Mouse (Mus musculus) forebrain, embryonic 16.5 days (tissue): ENCODE measurements around the gene Zfp704. TPM values are rescaled to one million over a fixed set of nuclear protein-coding genes. Genes with fewer than 3 reads are reported as not detected.

ENCODE experiments used
- ATAC-seq: fragments of 200-750 bp; cut with Nextera tagmentation; 2 replicates; pipeline ENCODE4 v1.8.0; 2017; ENCODE audit warnings: mild to moderate bottlenecking, moderate library complexity
- H3K27ac ChIP-seq: fragments of 300-500 bp; sonication (generic); 2 replicates; pipeline ENCODE4 v1.5.1; 2014; ENCODE audit warnings: low read length, control low read depth
- H3K27me3 ChIP-seq: fragments of 300-500 bp; sonication (generic); replicated peaks from 2 replicates; pipeline ENCODE4 v1.6.1; 2014; ENCODE audit warnings: low read length; ENCODE audit not compliant: control insufficient read depth, insufficient read depth
- H3K36me3 ChIP-seq: fragments of 300-500 bp; sonication (generic); 2 replicates; pipeline ENCODE4 v1.6.1; 2014; ENCODE audit not compliant: control insufficient read depth, insufficient read depth
- H3K4me1 ChIP-seq: fragments of 300-500 bp; sonication (generic); replicated peaks from 2 replicates; pipeline ENCODE4 v1.6.1; 2014; ENCODE audit warnings: low read length; ENCODE audit not compliant: control insufficient read depth, insufficient read depth
- H3K4me2 ChIP-seq: fragments of 300-500 bp; sonication (generic); 2 replicates; pipeline ENCODE4 v1.6.1; 2014; ENCODE audit warnings: mild to moderate bottlenecking, low read length, control low read depth
- H3K4me3 ChIP-seq: fragments of 300-500 bp; sonication (generic); replicated peaks from 2 replicates; pipeline ENCODE4 v1.5.1; 2014; ENCODE audit warnings: mild to moderate bottlenecking, low read length, control low read depth
- H3K9ac ChIP-seq: fragments of 300-500 bp; sonication (generic); replicated peaks from 2 replicates; pipeline ENCODE4 v1.6.1; 2014; ENCODE audit warnings: low read depth, low read length, control low read depth
- H3K9me3 ChIP-seq: fragments of 300-500 bp; sonication (generic); 2 replicates; pipeline ENCODE4 v1.6.1; 2016; ENCODE audit warnings: low read length; ENCODE audit not compliant: control insufficient read depth
- WGBS: fragments of 180-500 bp; shearing (Covaris S2); extraction: QIAGEN DNeasy Blood & Tissue Kit; methylation state at CpG from one replicate; pipeline ENCODE4 v1.1.7; 2014; 5-methylcytosine and 5-hydroxymethylcytosine counted together
- polyA plus RNA-seq: library from polyadenylated mRNA; unstranded; fragments of >200 nt; fragmentation: Nextera tagmentation; extraction: Ambion mirVana; gene quantifications from 2 replicates; pipeline ENCODE4 v1.2.1, GENCODE M21; 2015

The Zfp704 gene
- polyA plus RNA-seq, 1 experiment from 2014 or later: 19.7 TPM

DNA sequence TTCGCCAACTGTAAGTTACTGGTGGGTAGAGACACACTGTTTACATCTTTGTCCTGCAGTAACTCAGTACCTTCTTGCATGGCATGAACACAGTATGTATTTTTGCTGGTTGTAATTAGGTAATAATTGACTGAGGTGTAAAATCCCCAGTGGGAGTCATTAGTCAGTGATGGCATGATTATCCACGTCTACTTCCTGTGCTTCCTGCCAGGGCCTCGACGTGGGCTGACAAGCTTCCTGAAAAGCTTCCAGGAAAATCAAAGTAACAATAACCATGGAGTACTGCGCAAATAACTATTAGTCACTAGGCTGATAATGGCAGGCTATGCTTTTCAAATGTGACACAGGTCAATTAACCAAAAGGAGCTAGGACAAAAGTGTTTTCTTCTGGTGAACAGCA lies 112.6 kb downstream of the Zfp704 start:
- Histone ChIP-seq H3K27me3 (no peaks in the 10 kb centered on the region), H3K4me2 (no peak overlapping the region), H3K4me3 (no peak overlapping the region), H3K9ac (no peak overlapping the region), H3K9me3 (no peaks in the 10 kb centered on the region), H3K27ac (no peak overlapping the region), H3K4me1 (peaks cover 36% of the 10 kb centered on the region), H3K36me3 (no peaks in the 10 kb centered on the region)
- 24% methylated on average over 5 of the region's 5 CpGs for WGBS
- no peak for ATAC-seq

DNA sequence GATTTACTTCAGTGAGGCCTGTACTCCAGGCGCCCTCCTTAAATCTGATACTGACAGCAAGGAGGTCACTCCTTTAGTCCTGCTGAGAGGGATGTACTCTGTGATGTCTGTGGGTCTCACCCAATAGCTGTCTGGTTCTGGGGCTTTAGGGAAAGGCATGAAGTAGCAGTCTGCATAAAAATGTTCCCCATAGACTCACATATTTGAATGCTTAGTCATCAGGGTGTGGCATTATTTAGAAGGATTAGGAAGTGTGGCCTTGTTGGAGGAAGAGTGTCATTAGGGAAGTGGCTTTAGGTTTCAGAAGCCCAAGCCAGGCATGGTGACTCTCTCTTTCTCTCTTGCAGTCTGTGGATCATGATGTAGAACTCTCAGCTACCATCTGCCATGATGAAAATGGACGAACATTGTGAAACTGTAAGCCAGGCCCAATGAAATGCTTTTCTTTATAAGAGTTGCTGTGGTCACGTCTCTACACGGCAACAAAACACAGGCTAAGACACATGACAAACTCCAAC lies 118.1 kb downstream of the Zfp704 start:
- H3K4me3 ChIP-seq: no peak overlapping the region
- no peaks in the 10 kb centered on the region for H3K9me3 ChIP-seq
- no peaks in the 10 kb centered on the region; the same call in 1 of the 2 replicates for H3K4me1 ChIP-seq
- WGBS: 51% methylated on average over 4 of the region's 4 CpGs
- no peak overlapping the region for H3K9ac ChIP-seq
- no peaks in the 10 kb centered on the region for H3K36me3 ChIP-seq
- no peaks in the 10 kb centered on the region for H3K27me3 ChIP-seq
- no peak overlapping the region for H3K4me2 ChIP-seq
- H3K27ac ChIP-seq: no peak overlapping the region
- ATAC-seq: no peak

DNA sequence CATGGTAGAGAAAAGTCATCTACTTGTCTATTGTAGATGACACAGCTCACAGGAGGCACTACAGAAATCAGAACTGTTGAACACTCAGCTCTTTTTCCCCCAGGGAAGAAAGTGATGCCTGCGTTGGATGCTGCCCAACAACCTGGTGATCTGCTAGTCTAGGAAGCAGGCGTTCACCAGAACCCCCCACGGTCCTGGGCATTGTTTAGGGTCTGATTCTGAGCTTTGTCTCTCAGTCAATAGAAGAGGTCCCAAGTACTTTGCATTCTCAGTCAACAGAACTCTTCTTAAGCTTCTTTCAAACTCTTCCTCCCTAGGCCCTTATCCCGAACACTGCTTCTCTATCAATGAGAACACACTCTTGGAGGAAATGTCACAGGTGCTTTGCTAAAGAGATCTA lies 122.2 kb downstream of the Zfp704 start:
- 56% methylated on average over 4 of the region's 4 CpGs for whole genome bisulfite sequencing

DNA sequence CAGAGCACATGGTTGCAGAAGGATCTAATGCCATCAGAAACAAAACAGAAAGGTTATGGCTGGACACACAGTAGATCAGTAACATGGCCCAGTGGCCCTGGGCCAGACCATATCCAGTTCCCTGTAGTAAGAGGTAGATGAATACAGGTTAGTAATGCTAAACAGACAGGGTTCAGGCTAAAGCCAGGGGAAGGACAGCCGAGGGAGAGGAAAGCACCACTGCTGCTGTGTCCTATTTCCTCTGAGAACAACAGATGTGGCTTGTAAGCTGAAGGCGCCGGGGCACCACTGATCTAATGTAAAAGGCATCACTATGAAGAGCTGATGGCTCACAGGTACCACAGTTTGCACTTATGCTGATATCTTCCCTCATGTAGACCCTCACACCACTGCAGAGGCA lies 124.4 kb downstream of the Zfp704 start:
- Histone ChIP-seq H3K9ac (no peak overlapping the region), H3K4me1 (no peaks in the 10 kb centered on the region), H3K27me3 (no peaks in the 10 kb centered on the region), H3K36me3 (no peaks in the 10 kb centered on the region), H3K27ac (no peak overlapping the region), H3K4me3 (no peak overlapping the region), H3K9me3 (no peaks in the 10 kb centered on the region), H3K4me2 (no peak overlapping the region)
- ATAC-seq: no peak
- WGBS: 94% methylated on average over 3 of the region's 3 CpGs

More for the DNA sequence above, 122.2 kb downstream of the Zfp704 start:
- Histone ChIP-seq H3K9ac (no peak overlapping the region), H3K9me3 (no peaks in the 10 kb centered on the region), H3K27me3 (no peaks in the 10 kb centered on the region), H3K4me3 (no peak overlapping the region), H3K27ac (no peak overlapping the region), H3K4me1 (no peaks in the 10 kb centered on the region), H3K36me3 (no peaks in the 10 kb centered on the region), H3K4me2 (no peak overlapping the region)
- no peak for ATAC-seq

DNA sequence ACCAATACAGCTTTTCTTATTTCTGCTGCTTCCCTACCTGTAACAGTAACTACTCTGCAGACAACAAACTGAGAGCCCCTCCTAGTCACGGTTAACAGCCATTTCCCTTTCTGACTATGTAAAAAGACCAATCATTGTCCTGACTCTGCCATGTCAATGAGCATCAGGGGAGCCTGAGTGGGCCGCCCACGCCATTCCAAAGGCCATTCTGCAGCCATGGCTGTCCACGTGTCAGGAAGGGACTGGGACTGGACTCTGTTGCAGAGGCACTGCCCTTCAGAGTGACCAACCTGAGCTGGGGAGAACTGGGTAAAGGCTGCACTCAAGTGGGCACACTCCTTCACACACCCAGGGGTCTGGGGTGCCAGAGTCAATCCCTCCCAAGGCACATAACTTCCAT lies 127.9 kb downstream of the Zfp704 start:
- Histone ChIP-seq H3K4me3 (no peak overlapping the region), H3K9ac (no peak overlapping the region), H3K27ac (no peak overlapping the region), H3K36me3 (no peaks in the 10 kb centered on the region), H3K27me3 (no peaks in the 10 kb centered on the region), H3K4me1 (no peaks in the 10 kb centered on the region), H3K4me2 (no peak overlapping the region), H3K9me3 (no peaks in the 10 kb centered on the region)
- ATAC-seq: no peak
- 82% methylated on average over 4 of the region's 4 CpGs for whole genome bisulfite sequencing

DNA sequence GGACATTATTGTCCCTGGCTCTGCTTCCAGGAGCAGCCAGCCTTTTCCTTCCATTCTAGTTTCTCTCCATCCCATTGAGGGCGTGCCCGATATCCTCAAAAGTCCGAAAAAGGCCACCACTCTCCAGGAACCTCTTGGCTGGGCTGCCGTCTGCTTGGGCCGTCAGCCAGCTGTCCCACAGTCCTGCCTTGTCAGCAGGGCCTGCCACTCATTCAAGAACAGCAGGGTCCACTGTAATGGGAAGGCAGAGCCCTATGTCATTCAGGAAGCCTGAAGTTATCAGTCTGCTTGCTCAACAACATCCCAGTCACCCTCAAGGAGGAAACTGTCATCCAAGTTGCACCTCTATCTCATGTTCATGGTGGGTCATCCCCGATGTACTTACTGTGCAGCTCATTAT lies 128.5 kb downstream of the Zfp704 start:
- Histone ChIP-seq H3K9me3 (no peaks in the 10 kb centered on the region), H3K4me2 (no peak overlapping the region), H3K4me1 (no peaks in the 10 kb centered on the region), H3K9ac (no peak overlapping the region), H3K4me3 (no peak overlapping the region), H3K27me3 (no peaks in the 10 kb centered on the region), H3K36me3 (no peaks in the 10 kb centered on the region), H3K27ac (no peak overlapping the region)
- ATAC-seq: no peak
- WGBS: 61% methylated on average over 6 of the region's 6 CpGs

DNA sequence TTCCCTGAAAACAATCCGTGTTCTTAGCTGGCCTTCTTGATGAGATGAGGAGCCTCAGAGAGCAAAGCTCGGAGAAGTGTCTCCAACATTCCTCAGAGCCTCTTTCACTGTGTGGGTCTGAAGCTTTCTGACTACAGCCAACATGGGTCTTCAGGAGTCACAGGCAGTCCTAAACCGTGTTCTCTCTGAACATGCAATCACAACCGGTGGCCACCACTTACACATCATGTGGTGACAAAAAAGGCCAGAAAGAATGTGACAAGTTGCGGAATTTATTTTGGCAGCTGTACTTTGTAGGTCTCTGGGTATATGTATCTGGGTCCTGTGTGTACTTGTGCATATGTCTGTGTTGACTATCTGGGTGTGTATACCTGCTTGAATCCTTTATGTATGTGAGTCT lies 128.9 kb downstream of the Zfp704 start:
- Histone ChIP-seq H3K36me3 (no peaks in the 10 kb centered on the region), H3K4me1 (no peaks in the 10 kb centered on the region), H3K9ac (no peak overlapping the region), H3K27ac (no peak overlapping the region), H3K4me2 (no peak overlapping the region), H3K9me3 (no peaks in the 10 kb centered on the region), H3K4me3 (no peak overlapping the region), H3K27me3 (no peaks in the 10 kb centered on the region)
- no peak for ATAC-seq
- WGBS: 94% methylated on average over 5 of the region's 5 CpGs

DNA sequence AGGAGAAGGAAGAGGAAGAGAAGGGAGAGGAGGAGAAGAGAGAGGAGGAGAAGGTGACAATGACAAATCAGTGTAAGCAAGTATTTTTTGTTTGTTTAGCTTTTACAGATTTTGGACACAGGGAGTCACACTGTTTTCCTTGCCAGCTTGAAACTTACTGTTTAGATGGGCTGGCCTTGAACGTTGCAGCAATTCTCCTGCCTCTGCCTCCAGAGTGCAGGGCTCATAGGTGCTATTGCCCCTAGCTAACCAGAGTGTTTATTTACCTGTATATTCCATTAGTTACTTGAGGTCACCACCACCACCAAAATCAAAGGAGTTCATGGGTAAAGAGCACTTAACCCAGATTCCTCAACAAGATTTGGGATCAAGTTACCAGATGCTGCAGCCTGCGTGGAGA lies 132.5 kb downstream of the Zfp704 start:
- H3K27me3 ChIP-seq: no peaks in the 10 kb centered on the region
- ATAC-seq: no peak
- H3K4me2 ChIP-seq: no peak overlapping the region
- no peak overlapping the region for H3K9ac ChIP-seq
- no peak overlapping the region for H3K4me3 ChIP-seq
- no peaks in the 10 kb centered on the region for H3K36me3 ChIP-seq
- no peaks in the 10 kb centered on the region for H3K9me3 ChIP-seq
- 58% methylated on average over 2 of the region's 2 CpGs for WGBS
- H3K4me1 ChIP-seq: no peaks in the 10 kb centered on the region
- H3K27ac ChIP-seq: no peak overlapping the region

DNA sequence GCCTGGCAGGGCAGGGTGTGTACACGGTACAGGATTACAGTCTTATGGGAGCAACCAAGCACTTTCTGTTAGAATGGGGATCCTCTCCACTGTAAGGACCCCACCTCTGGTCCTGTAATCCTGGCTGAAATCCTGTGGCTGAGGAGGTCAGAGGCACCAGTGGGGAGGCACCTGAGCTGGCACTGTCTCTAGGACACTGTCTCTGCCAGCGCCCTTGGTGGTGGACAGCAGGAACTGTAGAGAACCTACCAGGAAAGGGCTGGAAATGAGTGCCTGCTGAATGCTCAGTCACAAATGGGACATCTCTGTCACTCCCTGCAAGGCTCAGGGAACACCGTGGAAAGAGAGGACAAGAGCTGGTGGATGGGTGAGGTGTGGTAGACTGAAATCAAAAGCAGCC lies 133.5 kb downstream of the Zfp704 start:
- 92% methylated on average over 3 of the region's 3 CpGs for WGBS
- ATAC-seq: no peak
- Histone ChIP-seq H3K9ac (no peak overlapping the region), H3K4me2 (no peak overlapping the region), H3K4me1 (no peaks in the 10 kb centered on the region), H3K4me3 (no peak overlapping the region), H3K36me3 (no peaks in the 10 kb centered on the region), H3K27me3 (no peaks in the 10 kb centered on the region), H3K27ac (no peak overlapping the region), H3K9me3 (no peaks in the 10 kb centered on the region)

DNA sequence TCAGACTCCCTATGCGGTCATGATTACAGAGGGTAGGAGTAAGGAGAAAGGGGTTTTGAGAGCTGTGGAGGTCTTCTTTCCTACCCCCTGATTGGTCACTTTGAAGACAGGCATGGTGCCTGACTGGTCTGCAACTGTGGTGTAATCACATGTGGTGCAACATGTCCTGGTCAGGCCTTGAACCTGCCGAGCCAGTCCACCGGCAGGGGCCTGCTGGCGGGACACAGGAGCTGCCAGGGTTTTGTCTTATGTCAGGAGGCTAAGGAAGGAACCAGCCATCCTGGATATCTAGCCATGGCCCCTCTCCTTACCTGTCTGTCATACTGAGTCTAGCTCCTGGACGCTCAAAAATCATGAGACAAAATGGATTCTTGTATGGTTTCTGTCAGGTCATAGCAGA lies 134.4 kb downstream of the Zfp704 start:
- Histone ChIP-seq H3K27me3 (no peaks in the 10 kb centered on the region), H3K9ac (no peak overlapping the region), H3K27ac (no peak overlapping the region), H3K4me3 (no peak overlapping the region), H3K4me1 (no peaks in the 10 kb centered on the region), H3K9me3 (no peaks in the 10 kb centered on the region), H3K36me3 (no peaks in the 10 kb centered on the region), H3K4me2 (no peak overlapping the region)
- ATAC-seq: no peak
- WGBS: 93% methylated on average over 5 of the region's 5 CpGs
